Mouse (Mus musculus): ENCODE results near the gene Cngb1. TPM values are rescaled to one million over a fixed set of nuclear protein-coding genes. Genes with fewer than 3 reads are reported as not detected.
"Not testable (repeated sequence)": the region's sequence is repeated elsewhere in the genome, so short reads cannot be mapped to it uniquely, and the experiment has no call there.

Gene Cngb1
- total RNA-seq, 2 experiments from 2014 or later, result 0.48 to 0.53 TPM

GRCm38 (mm10) chr8:95255611-95256010 is 50.8 kb downstream of the Cngb1 start:
- no peak for DNase-seq (ENCODE audit: low spot score in 2 of 2)
- intact Hi-C loops (cut with DNase I), result loop anchor here (10.0 kb wide), 1 partner anchor 179 kb away; the partner anchor contains the start of gene Cfap20

GRCm38 (mm10) chr8:95254564-95255434 is 51.6 kb downstream of the Cngb1 start:
- intact Hi-C loops (cut with DNase I), result loop anchor here (1.0 to 10.0 kb wide), 3 partner anchors 48 to 180 kb away; partner anchors contain the start of genes Cfap20 and Zfp319
- DNase-seq (ENCODE audit: low spot score in 2 of 2), result peak; percentile 97 to 98

DNA sequence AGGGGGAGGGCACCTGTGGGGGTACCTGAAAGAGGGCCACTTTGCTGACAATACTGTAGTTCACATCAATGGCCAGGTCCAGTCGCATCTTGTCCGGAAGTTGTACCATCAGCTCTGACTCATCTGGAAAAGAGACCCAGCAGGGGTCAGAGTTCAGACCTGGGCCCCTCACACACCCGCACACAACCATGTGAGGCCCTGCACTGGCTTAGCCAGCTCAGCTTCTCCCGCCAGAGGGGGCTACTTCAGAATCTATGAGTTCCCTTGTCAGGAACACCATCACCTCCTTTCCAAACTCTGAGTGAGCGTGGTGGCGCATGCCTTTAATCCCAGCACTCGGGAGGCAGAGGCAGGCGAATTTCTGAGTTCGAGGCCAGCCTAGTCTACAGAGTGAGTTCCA is 54.3 kb downstream of the Cngb1 start:
- intact Hi-C loops (cut with DNase I), result loop anchor here (10.0 kb wide), 1 partner anchor 183 kb away; the partner anchor contains the start of gene Cfap20
- no peak for DNase-seq (ENCODE audit: low spot score in 2 of 2)

- intact Hi-C loops (cut with DNase I), result loop anchor here (10.0 kb wide), 1 partner anchor 185 kb away; the partner anchor contains the start of gene Cfap20
- no peak for DNase-seq (ENCODE audit: low spot score in 2 of 2)
Measured at GRCm38 (mm10) chr8:95249847-95250246, 56.5 kb downstream of the Cngb1 start.

DNA sequence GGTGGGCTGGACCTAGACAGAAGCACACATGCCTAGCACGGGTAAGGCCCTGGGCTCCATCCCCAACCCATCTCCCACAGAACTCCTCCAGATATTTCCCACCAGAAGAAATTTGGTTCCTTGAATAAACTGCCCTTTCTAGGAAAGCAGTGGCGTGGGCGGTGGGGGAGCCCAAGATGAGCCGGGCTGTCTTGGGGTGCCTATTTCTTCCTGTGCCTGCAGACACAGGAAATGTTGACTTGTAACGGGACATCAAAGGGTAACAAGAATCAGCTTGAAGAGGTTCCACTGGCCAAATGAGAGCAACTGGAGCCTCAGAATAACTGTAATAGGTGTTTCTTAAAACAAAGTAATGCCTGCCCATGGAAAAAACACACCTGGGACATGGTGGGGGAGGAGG is 59.1 kb downstream of the Cngb1 start:
- intact Hi-C loops (cut with DNase I), result no loop called here
- DNase-seq (ENCODE audit: low spot score in 2 of 2), result no peak

- DNase-seq (ENCODE audit: low spot score in 2 of 2), result no peak
- intact Hi-C loops (cut with DNase I), result no loop called here
Measured at GRCm38 (mm10) chr8:95245180-95245579, 61.2 kb downstream of the Cngb1 start.

GRCm38 (mm10) chr8:95243853-95244252 is 62.5 kb downstream of the Cngb1 start:
- no peak for DNase-seq (ENCODE audit: low spot score in 2 of 2)
- intact Hi-C loops (cut with DNase I), result no loop called here

GRCm38 (mm10) chr8:95242826-95243571 is 63.4 kb downstream of the Cngb1 start:
- intact Hi-C loops (cut with DNase I), result no loop called here

GRCm38 (mm10) chr8:95242099-95242825 is 64.1 kb downstream of the Cngb1 start:
- DNase-seq (ENCODE audit: low spot score in 2 of 2), result no peak
- intact Hi-C loops (cut with DNase I), result no loop called here

More at GRCm38 (mm10) chr8:95242826-95243571, 63.4 kb downstream of the Cngb1 start:
- peak; percentile 38 to 55 for DNase-seq (ENCODE audit: low spot score in 2 of 2)

DNA sequence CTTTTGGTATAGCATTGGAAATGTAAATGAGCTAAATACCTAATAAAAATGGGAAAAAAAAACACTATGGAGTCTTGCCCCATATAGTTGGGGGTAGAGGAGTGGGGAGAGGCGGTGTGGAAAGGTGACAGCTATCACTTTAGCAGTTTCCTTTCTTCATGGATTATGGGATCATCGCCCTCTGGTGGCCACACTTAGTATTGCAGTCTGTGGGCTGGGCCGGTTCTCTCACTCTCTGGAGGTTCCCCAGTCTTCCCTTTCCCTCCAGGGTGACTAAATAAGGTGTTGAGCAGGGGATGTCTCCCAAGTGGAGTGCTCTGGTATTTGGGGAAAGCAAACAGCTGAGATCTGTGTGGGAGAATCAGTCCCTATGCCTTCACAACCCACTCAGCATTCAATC is 70.7 kb downstream of the Cngb1 start:
- peak; percentile 72 to 74 for DNase-seq (ENCODE audit: low spot score in 2 of 2)
- intact Hi-C loops (cut with DNase I), result loop anchor here (5.0 kb wide), 1 partner anchor 293 kb away; no protein-coding TSS in a partner anchor

DNA sequence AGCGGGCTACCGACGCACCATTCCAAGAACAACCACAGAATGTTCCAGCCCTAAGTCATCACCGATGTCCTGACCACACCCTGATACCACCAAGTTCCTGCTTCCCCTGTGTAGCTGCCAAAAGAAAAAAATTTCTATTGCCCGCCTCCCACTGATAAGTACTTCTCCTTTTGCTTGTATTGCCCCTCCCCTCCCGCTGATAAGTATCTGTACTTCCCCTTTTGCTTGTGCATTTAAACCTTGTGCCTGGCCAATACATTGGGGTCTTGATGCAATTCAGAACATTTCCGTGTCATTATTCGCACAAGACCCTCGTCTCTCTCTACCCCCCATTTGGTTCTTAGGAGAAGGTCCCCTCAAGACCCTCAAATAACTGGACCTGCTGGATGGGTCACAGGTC is 76.3 kb downstream of the Cngb1 start:
- intact Hi-C loops (cut with DNase I); DNase-seq (ENCODE audit: low spot score in 2 of 2): not testable (repeated sequence)

DNA sequence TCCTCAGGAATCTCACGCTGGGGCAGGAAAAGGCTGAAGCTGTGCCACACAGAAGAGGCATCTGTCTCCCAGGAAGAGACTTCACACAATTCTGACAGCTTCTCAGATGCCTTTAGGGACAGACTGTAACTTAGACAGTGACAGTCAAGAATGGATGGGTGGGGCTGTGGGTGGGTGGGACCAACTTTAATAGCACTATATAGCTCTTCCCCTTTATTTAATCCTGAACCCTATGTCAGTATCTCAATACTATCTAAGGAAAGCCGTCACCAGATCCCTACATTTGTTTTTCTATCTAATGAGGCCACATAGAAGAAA is 79.3 kb downstream of the Cngb1 start:
- intact Hi-C loops (cut with DNase I), result no loop called here
- no peak for DNase-seq (ENCODE audit: low spot score in 2 of 2)

DNA sequence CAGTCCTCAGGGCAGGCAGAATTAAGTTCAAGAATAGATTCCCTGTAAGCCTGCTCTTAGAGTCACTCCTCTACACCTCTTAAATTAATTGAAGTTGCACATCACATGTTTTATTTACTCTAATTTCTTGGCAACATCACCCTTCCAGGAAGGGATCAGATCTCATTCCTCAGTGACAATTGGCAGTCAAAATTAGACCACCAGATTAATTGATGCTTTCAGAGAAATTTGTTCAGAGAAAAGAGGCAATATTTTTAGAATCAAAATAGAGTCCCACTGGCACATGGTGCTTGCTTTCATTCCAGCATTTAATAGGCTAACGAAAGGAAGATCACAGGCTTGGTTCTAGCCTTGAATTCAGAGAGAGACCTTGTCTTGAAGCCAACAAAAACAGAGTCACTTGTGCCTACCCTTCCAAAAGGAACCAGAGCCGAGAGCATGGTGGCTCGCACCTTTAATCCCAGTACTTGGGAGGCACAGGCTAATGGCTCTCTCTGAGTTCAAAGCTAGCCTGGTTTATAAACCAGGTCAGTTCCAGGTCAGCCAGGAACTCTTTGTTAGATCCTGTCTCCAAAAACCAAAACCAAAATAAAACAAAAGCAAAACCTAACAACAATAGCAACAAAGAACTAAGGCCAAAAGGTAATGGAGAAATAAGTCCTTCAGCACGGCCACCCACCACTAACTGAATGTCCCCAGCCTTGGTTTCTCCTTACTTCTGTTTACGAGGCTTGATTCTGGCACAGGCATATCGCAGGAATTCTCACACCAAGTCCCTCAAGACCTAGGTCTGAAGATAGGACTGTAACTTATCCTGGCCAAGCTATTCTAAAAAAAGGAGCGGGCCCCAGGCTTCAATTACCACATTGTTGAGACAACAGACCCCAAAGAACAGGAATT is 79.9 kb downstream of the Cngb1 start:
- intact Hi-C loops (cut with DNase I), result no loop called here
- no peak for DNase-seq (ENCODE audit: low spot score in 2 of 2)

- intact Hi-C loops (cut with DNase I), result no loop called here
- no peak for DNase-seq (ENCODE audit: low spot score in 2 of 2)
Measured at GRCm38 (mm10) chr8:95223969-95224368, 82.4 kb downstream of the Cngb1 start.

- DNase-seq (ENCODE audit: low spot score in 2 of 2), result no peak
- intact Hi-C loops (cut with DNase I), result no loop called here
Measured at GRCm38 (mm10) chr8:95221045-95221444, 85.3 kb downstream of the Cngb1 start.

GRCm38 (mm10) chr8:95220571-95220998 is 85.8 kb downstream of the Cngb1 start:
- intact Hi-C loops (cut with DNase I), result no loop called here
- no peak for DNase-seq (ENCODE audit: low spot score in 2 of 2)

- intact Hi-C loops (cut with DNase I), result no loop called here
- no peak for DNase-seq (ENCODE audit: low spot score in 2 of 2)
Measured at GRCm38 (mm10) chr8:95219623-95220022, 86.8 kb downstream of the Cngb1 start.

- intact Hi-C loops (cut with DNase I), result no loop called here
- DNase-seq (ENCODE audit: low spot score in 2 of 2), result no peak
Measured at GRCm38 (mm10) chr8:95215709-95216360, 90.5 kb downstream of the Cngb1 start.

Data from left cerebral cortex, postnatal 25 days (tissue).